Mouse (Mus musculus): ENCODE measurements around the gene Lrrc20. TPM values are rescaled to one million over a fixed set of nuclear protein-coding genes. Genes with fewer than 3 reads are reported as not detected.

The Lrrc20 gene
- polyA plus RNA-seq, 1 experiment from 2014 or later, result 15.9 TPM

- Histone ChIP-seq H3K4me3 (replicated peaks) (no peak overlapping the region), H3K4me2 (replicated peaks) (no peak overlapping the region), H3K9me3 (peaks cover 6% of the 10 kb centered on the region; the same call in 1 of the 2 replicates), H3K27me3 (no peaks in the 10 kb centered on the region), H3K9ac (replicated peaks) (no peak overlapping the region), H3K4me1 (replicated peaks) (no peaks in the 10 kb centered on the region), H3K27ac (no peak overlapping the region), H3K36me3 (0 out of 2 replicates have a peak, but pooled peaks cover 6% of the 10 kb centered on the region)
- no peak for ATAC-seq
- 71% methylated on average over 2 of the region's 2 CpGs for WGBS
These were observed 83.0 kb downstream of the Lrrc20 start for GRCm38 (mm10) chr10:61558631-61559030.

GRCm38 (mm10) chr10:61559544-61559943 lies 83.9 kb downstream of the Lrrc20 start:
- Histone ChIP-seq H3K9ac (replicated peaks) (no peak overlapping the region), H3K9me3 (peaks cover 6% of the 10 kb centered on the region; the same call in 1 of the 2 replicates), H3K36me3 (0 out of 2 replicates have a peak, but pooled peaks cover 6% of the 10 kb centered on the region), H3K27ac (no peak overlapping the region), H3K4me3 (replicated peaks) (no peak overlapping the region), H3K4me2 (replicated peaks) (no peak overlapping the region), H3K4me1 (replicated peaks) (no peaks in the 10 kb centered on the region), H3K27me3 (no peaks in the 10 kb centered on the region)
- ATAC-seq, result no peak

- Histone ChIP-seq H3K27ac (no peak overlapping the region), H3K36me3 (0 out of 2 replicates have a peak, but pooled peaks cover 6% of the 10 kb centered on the region), H3K4me2 (replicated peaks) (no peak overlapping the region), H3K4me3 (replicated peaks) (no peak overlapping the region), H3K9me3 (peaks cover 6% of the 10 kb centered on the region; the same call in 1 of the 2 replicates), H3K9ac (replicated peaks) (no peak overlapping the region), H3K4me1 (replicated peaks) (no peaks in the 10 kb centered on the region), H3K27me3 (no peaks in the 10 kb centered on the region)
- ATAC-seq, result no peak
- 84% methylated on average over 9 of the region's 9 CpGs for WGBS
These were observed 87.9 kb downstream of the Lrrc20 start for GRCm38 (mm10) chr10:61563550-61563949.

- no peak for ATAC-seq
- H3K9ac ChIP-seq (replicated peaks), result no peak overlapping the region
- H3K27me3 ChIP-seq, result peaks cover 4% of the 10 kb centered on the region; the same call in 1 of the 2 replicates
- 83% methylated on average over 4 of the region's 4 CpGs for WGBS
- peaks cover under 1% of the 10 kb centered on the region; the same call in 1 of the 2 replicates for H3K4me1 ChIP-seq (replicated peaks)
- peaks cover 6% of the 10 kb centered on the region; the same call in 1 of the 2 replicates for H3K9me3 ChIP-seq
- no peak overlapping the region for H3K4me3 ChIP-seq (replicated peaks)
- H3K36me3 ChIP-seq, result 0 out of 2 replicates have a peak, but pooled peaks cover 3% of the 10 kb centered on the region
- no peak overlapping the region for H3K4me2 ChIP-seq (replicated peaks)
- H3K27ac ChIP-seq, result no peak overlapping the region
These were observed 88.8 kb downstream of the Lrrc20 start for GRCm38 (mm10) chr10:61564408-61564807.

GRCm38 (mm10) chr10:61570181-61570580 lies 94.6 kb downstream of the Lrrc20 start:
- Histone ChIP-seq H3K4me2 (replicated peaks) (0 out of 2 replicates have a peak overlapping the region, but pooled peaks have one; percentile 21), H3K27me3 (peaks cover 4% of the 10 kb centered on the region; the same call in 1 of the 2 replicates), H3K9me3 (no peaks in the 10 kb centered on the region), H3K4me3 (replicated peaks) (no peak overlapping the region), H3K4me1 (replicated peaks) (peaks cover 32% of the 10 kb centered on the region), H3K36me3 (no peaks in the 10 kb centered on the region), H3K9ac (replicated peaks) (no peak overlapping the region), H3K27ac (no peak overlapping the region)
- WGBS, result 16% methylated on average over 10 of the region's 10 CpGs
- ATAC-seq, result peak; percentile 59; the same call in 1 of the 2 replicates

GRCm38 (mm10) chr10:61572126-61572525 lies 96.5 kb downstream of the Lrrc20 start:
- Histone ChIP-seq H3K4me2 (replicated peaks) (no peak overlapping the region), H3K9ac (replicated peaks) (no peak overlapping the region), H3K9me3 (no peaks in the 10 kb centered on the region), H3K36me3 (no peaks in the 10 kb centered on the region), H3K4me1 (replicated peaks) (peaks cover 50% of the 10 kb centered on the region), H3K27me3 (peaks cover 4% of the 10 kb centered on the region; the same call in 1 of the 2 replicates), H3K27ac (no peak overlapping the region), H3K4me3 (replicated peaks) (no peak overlapping the region)
- no peak for ATAC-seq
- WGBS, result 65% methylated on average over 5 of the region's 5 CpGs

GRCm38 (mm10) chr10:61576120-61576767 lies 100.6 kb downstream of the Lrrc20 start:
- no peak overlapping the region for H3K9ac ChIP-seq (replicated peaks)
- no peak overlapping the region for H3K4me3 ChIP-seq (replicated peaks)
- H3K27ac ChIP-seq, result peak overlapping the region; percentile 68
- WGBS, result 48% methylated on average over 13 of the region's 13 CpGs
- no peaks in the 10 kb centered on the region for H3K9me3 ChIP-seq
- peaks cover 33% of the 10 kb centered on the region for H3K4me1 ChIP-seq (replicated peaks)
- ATAC-seq, result peak; percentile 47; the same call in 1 of the 2 replicates
- H3K36me3 ChIP-seq, result peaks cover 8% of the 10 kb centered on the region; the same call in 1 of the 2 replicates
- no peaks in the 10 kb centered on the region for H3K27me3 ChIP-seq
- no peak overlapping the region for H3K4me2 ChIP-seq (replicated peaks)

GRCm38 (mm10) chr10:61587241-61587849 lies 111.7 kb downstream of the Lrrc20 start:
- Histone ChIP-seq H3K9ac (replicated peaks) (no peak overlapping the region), H3K27ac (no peak overlapping the region), H3K4me3 (replicated peaks) (no peak overlapping the region), H3K4me1 (replicated peaks) (peaks cover 16% of the 10 kb centered on the region), H3K9me3 (no peaks in the 10 kb centered on the region), H3K27me3 (no peaks in the 10 kb centered on the region), H3K4me2 (replicated peaks) (no peak overlapping the region), H3K36me3 (no peaks in the 10 kb centered on the region)
- ATAC-seq, result no peak
- WGBS, result 87% methylated on average over 7 of the region's 7 CpGs

- H3K4me2 ChIP-seq (replicated peaks), result no peak overlapping the region
- no peak overlapping the region for H3K9ac ChIP-seq (replicated peaks)
- no peaks in the 10 kb centered on the region for H3K9me3 ChIP-seq
- no peaks in the 10 kb centered on the region for H3K36me3 ChIP-seq
- WGBS, result 81% methylated on average over 7 of the region's 7 CpGs
- H3K27ac ChIP-seq, result no peak overlapping the region
- ATAC-seq, result no peak
- H3K4me1 ChIP-seq (replicated peaks), result peaks cover 7% of the 10 kb centered on the region
- H3K27me3 ChIP-seq, result peaks cover 39% of the 10 kb centered on the region
- H3K4me3 ChIP-seq (replicated peaks), result no peak overlapping the region
These were observed 122.4 kb downstream of the Lrrc20 start for GRCm38 (mm10) chr10:61597991-61598390.

GRCm38 (mm10) chr10:61599556-61600114 lies 124.0 kb downstream of the Lrrc20 start:
- no peaks in the 10 kb centered on the region for H3K36me3 ChIP-seq
- H3K4me3 ChIP-seq (replicated peaks), result no peak overlapping the region
- H3K9ac ChIP-seq (replicated peaks), result no peak overlapping the region
- H3K27me3 ChIP-seq, result peaks cover 31% of the 10 kb centered on the region
- H3K27ac ChIP-seq, result no peak overlapping the region
- peaks cover 6% of the 10 kb centered on the region for H3K4me1 ChIP-seq (replicated peaks)
- 43% methylated on average over 9 of the region's 9 CpGs for WGBS
- no peak overlapping the region for H3K4me2 ChIP-seq (replicated peaks)
- H3K9me3 ChIP-seq, result no peaks in the 10 kb centered on the region
- ATAC-seq, result no peak

GRCm38 (mm10) chr10:61602283-61603033 lies 126.9 kb downstream of the Lrrc20 start:
- ATAC-seq, result peak; percentile 60
- peak overlapping the region; percentile 29 for H3K4me2 ChIP-seq (replicated peaks)
- no peak overlapping the region for H3K9ac ChIP-seq (replicated peaks)
- no peaks in the 10 kb centered on the region for H3K4me1 ChIP-seq (replicated peaks)
- no peak overlapping the region for H3K4me3 ChIP-seq (replicated peaks)
- no peak overlapping the region for H3K27ac ChIP-seq
- no peaks in the 10 kb centered on the region for H3K9me3 ChIP-seq
- peaks cover 8% of the 10 kb centered on the region; the same call in 1 of the 2 replicates for H3K27me3 ChIP-seq
- WGBS, result 14% methylated on average over 14 of the region's 14 CpGs
- no peaks in the 10 kb centered on the region for H3K36me3 ChIP-seq
